Mouse (Mus musculus) ES-E14 (cell line): ENCODE data around the gene Slc4a2. TPM values are rescaled to one million over a fixed set of nuclear protein-coding genes. Genes with fewer than 3 reads are reported as not detected.

Experiments used
- DNase-seq: peaks from one replicate; pipeline ENCODE4 v3.0.0-alpha.2; 2013; ENCODE audit warnings: low read depth, low spot score
- H3K27ac ChIP-seq: 2 replicates; pipeline ENCODE4 v1.5.1; 2012; ENCODE audit warnings: low read depth, mild to moderate bottlenecking, low read length, moderate library complexity, mixed read lengths; ENCODE audit not compliant: poor library complexity, insufficient read depth, severe bottlenecking
- H3K36me3 ChIP-seq: 2 replicates; pipeline ENCODE4 v1.6.1; 2012; ENCODE audit warnings: mild to moderate bottlenecking, low read length, moderate library complexity, mixed read lengths; ENCODE audit not compliant: control insufficient read depth, poor library complexity, insufficient read depth, severe bottlenecking
- H3K4me1 ChIP-seq, 2 experiments: fragments of 150-350 bp in 1 of 2; sonication (generic) in 1 of 2; 2 replicates each; pipeline ENCODE4 v1.6.1; 2012; ENCODE audit warnings: low read length in 2 of 2, mild to moderate bottlenecking in 1 of 2, mixed read lengths in 1 of 2; ENCODE audit not compliant: control insufficient read depth in 2 of 2, insufficient read depth in 2 of 2, poor library complexity in 1 of 2
- H3K4me3 ChIP-seq, 2 experiments: fragments of 150-350 bp in 1 of 2; sonication (generic) in 1 of 2; 2 replicates each; pipeline ENCODE4 v1.5.1; 2012; ENCODE audit warnings: low read length in 2 of 2, low read depth in 1 of 2, mild to moderate bottlenecking in 1 of 2, mixed read lengths in 1 of 2; ENCODE audit not compliant: insufficient read depth in 1 of 2, poor library complexity in 1 of 2, severe bottlenecking in 1 of 2
- H3K9ac ChIP-seq: 2 replicates; pipeline ENCODE4 v1.6.1; 2012; ENCODE audit warnings: low read depth, mild to moderate bottlenecking, low read length, mixed read lengths; ENCODE audit not compliant: poor library complexity, insufficient read depth, severe bottlenecking
- H3K9me3 ChIP-seq: fragments of 150-350 bp; sonication (generic); 2 replicates; pipeline ENCODE4 v1.6.1; 2012; ENCODE audit warnings: low read depth, mild to moderate bottlenecking, low read length; ENCODE audit not compliant: control insufficient read depth, insufficient read depth
- CHD2 ChIP-seq: IDR thresholded peaks from 2 replicates; pipeline ENCODE4 v1.6.1; 2014; ENCODE audit warnings: mild to moderate bottlenecking, low read depth, low read length, inconsistent platforms
- HCFC1 ChIP-seq: IDR thresholded peaks from 2 replicates; pipeline ENCODE4 v1.6.1; 2012; ENCODE audit warnings: low read length, inconsistent platforms, borderline replicate concordance; ENCODE audit not compliant: insufficient read depth
- MAFK ChIP-seq: IDR thresholded peaks from 2 replicates; pipeline ENCODE4 v1.6.1; 2014; ENCODE audit warnings: mild to moderate bottlenecking, low read depth, low read length, inconsistent platforms; ENCODE audit not compliant: insufficient read depth
- ZC3H11A ChIP-seq: IDR thresholded peaks from 2 replicates; pipeline ENCODE4 v1.6.1; 2012; ENCODE audit warnings: low read depth, mild to moderate bottlenecking, inconsistent platforms, low read length, borderline replicate concordance
- ZNF384 ChIP-seq: IDR thresholded peaks from 2 replicates; pipeline ENCODE4 v1.6.1; 2012; ENCODE audit warnings: low read depth, low read length, inconsistent platforms
- in situ Hi-C, 2 experiments: fragments of 600-800 bp; cut with MboI; formaldehyde crosslinking; loops; one replicate each; pipeline ENCODE4 v1.15.1; 2025; ENCODE audit warnings: low sequenced_read_pairs in 2 of 2, inconsistent platforms in 1 of 2; ENCODE audit not compliant: unreplicated experiment in 2 of 2
- total RNA-seq: library from RNA; depleted of rRNA; stranded (reverse); fragments of 300-350 nt; gene quantifications from 2 replicates; pipeline ENCODE4 v1.2.3, GENCODE M21; 2012

Gene Slc4a2
- total RNA-seq, 1 experiment: 30.4 TPM

DNA sequence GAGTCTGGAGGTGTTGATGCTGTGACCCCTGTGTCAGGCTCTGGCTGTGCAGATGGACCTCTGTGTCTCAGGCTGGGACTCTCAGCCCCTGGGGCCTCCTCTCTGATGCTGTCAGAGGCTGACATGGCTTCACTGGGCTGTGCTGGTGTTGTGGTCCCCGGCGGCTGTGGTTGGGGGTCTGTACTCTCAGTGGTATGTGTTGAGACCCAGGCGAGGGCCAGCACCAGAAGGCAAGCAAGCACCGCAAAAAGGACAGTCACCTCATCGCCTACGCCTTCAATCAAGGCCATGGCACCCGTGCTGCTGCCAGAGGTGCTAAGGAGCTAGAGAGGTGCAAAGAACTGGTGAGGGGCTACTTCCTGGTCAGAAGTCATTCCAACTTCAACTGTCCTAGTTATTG, 23.0 kb downstream of the Slc4a2 start:
- H3K9ac ChIP-seq: no peak overlapping the region
- H3K9me3 ChIP-seq: no peaks in the 10 kb centered on the region
- peaks cover 5 to 17% of the 10 kb centered on the region in 2 experiments; a peak in 3 of 4 replicates for H3K4me1 ChIP-seq
- no peak for DNase-seq
- in situ Hi-C loops: no loop called here
- H3K36me3 ChIP-seq: peaks cover 13% of the 10 kb centered on the region
- no peak overlapping the region for H3K27ac ChIP-seq
- TF ChIP-seq MAFK: no peak
- TF ChIP-seq ZNF384: no peak
- TF ChIP-seq HCFC1: no peak
- no peak for TF ChIP-seq ZC3H11A
- no peak for TF ChIP-seq CHD2
- no peak overlapping the region for H3K4me3 ChIP-seq

DNA sequence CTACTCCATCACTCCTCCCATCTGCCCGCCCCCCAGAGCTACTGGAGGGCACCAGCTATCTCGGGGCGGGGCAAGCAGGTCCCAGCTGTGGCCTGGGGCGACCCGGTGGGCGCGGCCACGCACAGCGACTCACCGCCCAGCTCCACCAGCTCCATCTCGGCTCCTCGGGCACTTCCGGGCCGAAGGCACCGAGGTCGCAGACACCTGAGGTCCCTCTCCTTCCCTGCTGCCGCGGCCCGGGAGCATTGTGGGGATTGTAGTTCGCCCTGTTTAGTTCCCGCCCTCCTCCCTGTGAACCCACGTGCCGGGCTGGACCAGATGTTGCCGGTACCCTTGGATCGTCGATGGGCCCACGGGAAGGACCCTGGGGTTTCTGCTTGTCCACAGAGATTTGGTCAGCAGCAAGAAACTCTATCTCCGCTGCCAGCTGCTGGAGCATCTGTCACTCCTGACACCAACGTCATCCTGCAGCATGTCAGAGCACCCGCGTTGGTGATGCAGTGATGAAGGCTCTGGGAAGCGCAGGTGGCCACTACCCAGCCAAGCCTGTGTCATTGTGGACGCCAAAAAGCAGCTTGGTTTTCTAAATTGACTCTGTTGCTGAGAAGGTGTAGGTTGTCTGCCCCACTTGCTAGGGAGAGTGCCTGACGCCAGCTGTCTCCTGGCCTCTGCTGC, 24.1 kb downstream of the Slc4a2 start, which contains the start of gene Tmub1:
TSS of gene Tmub1 (minus strand) at position 231 of the 675 bp plus-strand sequence.
- peak within 1 kb of the TSS; percentile 21; the same call in 1 of the 2 replicates for H3K9ac ChIP-seq
- H3K4me1 ChIP-seq: peaks cover 5 to 17% of the 10 kb centered on the region in 2 experiments; a peak in 3 of 4 replicates
- peaks cover 9% of the 10 kb centered on the region for H3K36me3 ChIP-seq
- H3K9me3 ChIP-seq: no peaks in the 10 kb centered on the region
- peak; percentile 95 for TF ChIP-seq HCFC1
- no peak for TF ChIP-seq MAFK
- H3K4me3 ChIP-seq: peak within 1 kb of the TSS; percentile 50 to 70
- in situ Hi-C loops: no loop called here
- H3K27ac ChIP-seq: no peak within 1 kb of the TSS
- peak; percentile 87 for DNase-seq

DNA sequence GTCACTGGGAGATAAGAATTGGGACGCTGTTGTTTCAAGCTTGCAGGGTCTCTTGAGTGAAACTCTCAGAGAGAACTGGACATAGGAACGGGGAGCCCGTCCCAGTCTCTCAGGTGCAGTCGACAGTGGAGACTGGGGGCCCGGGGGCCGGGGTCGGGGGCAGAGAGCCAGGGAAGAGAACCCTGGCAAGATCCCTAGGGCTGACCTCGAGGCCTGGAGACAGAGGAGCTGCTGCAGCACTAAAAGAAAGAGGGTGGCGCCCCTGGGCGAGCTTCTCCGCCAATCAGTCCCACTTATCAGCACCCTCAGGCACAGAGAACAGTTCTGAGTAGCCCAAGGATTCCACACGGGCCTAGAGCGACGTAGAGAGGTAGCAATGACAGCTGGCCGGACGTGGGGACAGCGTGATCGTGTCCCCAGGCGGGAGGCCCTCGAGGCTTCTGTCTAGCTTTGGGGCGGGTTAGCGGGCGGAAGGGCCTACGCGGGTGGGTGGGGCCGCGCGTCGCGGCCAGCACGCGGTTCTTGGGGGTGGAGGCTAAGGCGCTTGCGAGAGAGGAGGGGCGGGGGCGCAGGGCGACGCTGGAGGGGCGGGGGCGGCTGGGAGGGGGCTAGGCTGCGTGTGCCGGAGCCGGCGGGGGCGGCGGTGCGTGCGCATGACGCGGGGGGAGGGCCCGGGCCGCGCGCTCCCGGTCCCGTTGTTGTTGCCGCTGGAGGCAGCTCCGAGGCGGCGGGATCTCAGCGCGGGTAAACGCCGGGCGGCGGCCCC, 27.8 kb downstream of the Slc4a2 start:
- peak overlapping the region; percentile 78 to 92 for H3K4me3 ChIP-seq
- DNase-seq: no peak
- H3K4me1 ChIP-seq: peaks cover 6 to 19% of the 10 kb centered on the region in 2 experiments; a peak in 3 of 4 replicates
- no peaks in the 10 kb centered on the region; the same call in 1 of the 2 replicates for H3K36me3 ChIP-seq
- TF ChIP-seq ZC3H11A (no peak), HCFC1 (0 out of 2 replicates have a peak, but pooled peaks have one; percentile 42)
- H3K9me3 ChIP-seq: no peaks in the 10 kb centered on the region
- peak overlapping the region; percentile 86 for H3K9ac ChIP-seq
- in situ Hi-C loops: loop anchor here in 1 of 2 experiments (5.0 kb wide), 1 partner anchor 34 kb away; no protein-coding TSS in a partner anchor
- H3K27ac ChIP-seq: no peak overlapping the region

DNA sequence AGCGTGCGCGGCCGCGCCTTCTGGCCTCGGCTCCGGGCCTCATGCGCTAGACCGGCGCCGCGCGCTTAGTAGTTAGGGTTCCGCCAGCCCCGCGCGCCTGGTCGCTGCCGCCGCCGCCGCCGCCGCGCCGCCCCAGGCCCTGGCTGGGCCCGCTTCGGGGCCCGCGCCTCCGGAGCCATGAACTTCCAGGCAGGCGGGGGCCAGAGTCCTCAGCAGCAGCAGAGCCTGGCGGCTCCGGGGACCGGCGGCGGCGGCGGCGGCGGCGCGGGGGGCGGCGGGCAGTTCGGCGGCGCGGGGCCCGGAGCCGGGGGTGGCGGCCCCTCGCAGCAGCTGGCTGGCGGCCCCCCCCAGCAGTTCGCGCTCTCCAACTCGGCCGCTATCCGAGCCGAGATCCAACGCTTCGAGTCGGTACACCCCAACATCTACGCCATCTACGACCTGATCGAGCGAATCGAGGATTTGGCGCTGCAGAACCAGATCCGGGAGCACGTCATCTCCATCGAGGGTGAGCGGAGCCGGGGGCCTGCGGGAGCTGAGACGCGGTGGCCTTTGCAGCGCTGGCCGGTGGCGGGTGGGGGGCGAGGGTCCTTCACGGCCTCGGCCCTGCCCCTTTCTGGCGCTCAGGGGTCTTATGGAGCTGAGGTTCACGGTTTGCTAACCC, 28.5 kb downstream of the Slc4a2 start, which contains the start of gene Agap3:
TSS of gene Agap3 (plus strand) at position 148 of the 661 bp plus-strand sequence.
- no peaks in the 10 kb centered on the region; the same call in 1 of the 2 replicates for H3K36me3 ChIP-seq
- no peaks in the 10 kb centered on the region for H3K9me3 ChIP-seq
- in situ Hi-C loops: loop anchor here in 1 of 2 experiments (5.0 kb wide), 1 partner anchor 35 kb away; no protein-coding TSS in a partner anchor
- TF ChIP-seq CHD2 (no peak), ZC3H11A (no peak), ZNF384 (no peak), HCFC1 (no peak), MAFK (no peak)
- no peak for DNase-seq
- peaks cover 3 to 20% of the 10 kb centered on the region in 2 experiments; a peak in 2 of 4 replicates for H3K4me1 ChIP-seq
- H3K27ac ChIP-seq: no peak within 1 kb of the TSS
- peak within 1 kb of the TSS; percentile 86 for H3K9ac ChIP-seq
- peak within 1 kb of the TSS; percentile 89 to 92 for H3K4me3 ChIP-seq
